Mouse (Mus musculus): ENCODE results near the gene Nlrp1a. TPM values are rescaled to one million over a fixed set of nuclear protein-coding genes. Genes with fewer than 3 reads are reported as not detected.

The Nlrp1a gene
- polyA plus RNA-seq, 1 experiment from 2014 or later = 0.04 TPM

Other genes with a start within 250 kb of the Nlrp1a start
- gene Nup88, start 174.7 kb downstream of the Nlrp1a start, polyA plus RNA-seq (2016; fragmentation: Nextera tagmentation; extraction: Ambion mirVana) = 134 TPM in 2 replicates
- 71.3 and 73.8 TPM in 2 replicates for gene Rpain, start 174.5 kb downstream of the Nlrp1a start, polyA plus RNA-seq (2016; fragmentation: Nextera tagmentation; extraction: Ambion mirVana)
- gene C1qbp, start 161.7 kb downstream of the Nlrp1a start, polyA plus RNA-seq (2016; fragmentation: Nextera tagmentation; extraction: Ambion mirVana) = 254 and 255 TPM in 2 replicates
- 27.2 TPM in 2 replicates for gene Dhx33, start 140.3 kb downstream of the Nlrp1a start, polyA plus RNA-seq (2016; fragmentation: Nextera tagmentation; extraction: Ambion mirVana)
- 57.5 and 58.0 TPM in 2 replicates for gene Mis12, start 125.1 kb downstream of the Nlrp1a start, polyA plus RNA-seq (2016; fragmentation: Nextera tagmentation; extraction: Ambion mirVana)
- 42.1 and 44.0 TPM in 2 replicates for gene Derl2, start 124.9 kb downstream of the Nlrp1a start, polyA plus RNA-seq (2016; fragmentation: Nextera tagmentation; extraction: Ambion mirVana)
- gene 6330403K07Rik, start 111.2 kb downstream of the Nlrp1a start, polyA plus RNA-seq (2016; fragmentation: Nextera tagmentation; extraction: Ambion mirVana) = 270 and 273 TPM in 2 replicates
- 0.09 TPM in 1 of 2 replicates, not detected in the other for gene Nlrp1b, start 86.0 kb upstream of the Nlrp1a start, polyA plus RNA-seq (2016; fragmentation: Nextera tagmentation; extraction: Ambion mirVana)